Mouse (Mus musculus): ENCODE data around the gene Spop. TPM values are rescaled to one million over a fixed set of nuclear protein-coding genes. Genes with fewer than 3 reads are reported as not detected.

Spop gene
- polyA plus RNA-seq, 1 experiment from 2014 or later = 166 TPM

GRCm38 (mm10) chr11:95472942-95473341, 59.1 kb downstream of the Spop start:
- no peaks in the 10 kb centered on the region for H3K27me3 ChIP-seq (ENCODE audit: control insufficient read depth, insufficient read depth, low read length)
- H3K9me3 ChIP-seq (ENCODE audit: control insufficient read depth, low read length) = no peaks in the 10 kb centered on the region
- no peak for ATAC-seq (ENCODE audit: low read depth)
- no peak overlapping the region for H3K4me3 ChIP-seq (ENCODE audit: low read depth, low read length)
- no peak overlapping the region for H3K27ac ChIP-seq (ENCODE audit: low read depth, low read length)
- no peaks in the 10 kb centered on the region for H3K4me1 ChIP-seq (ENCODE audit: control insufficient read depth, insufficient read depth, low read length)
- WGBS = 89% methylated on average over 2 of the region's 2 CpGs
- no peak overlapping the region for H3K9ac ChIP-seq (replicated peaks; ENCODE audit: low read depth, low read length)
- peaks cover 29% of the 10 kb centered on the region for H3K36me3 ChIP-seq (ENCODE audit: control insufficient read depth, insufficient read depth, low read length)
- H3K4me2 ChIP-seq (ENCODE audit: low read depth, low read length) = no peak overlapping the region

GRCm38 (mm10) chr11:95473456-95473855, 59.6 kb downstream of the Spop start:
- WGBS = 93% methylated on average over 1 of the region's 1 CpGs
- Histone ChIP-seq H3K27me3 (ENCODE audit: control insufficient read depth, insufficient read depth, low read length) (no peaks in the 10 kb centered on the region), H3K36me3 (ENCODE audit: control insufficient read depth, insufficient read depth, low read length) (peaks cover 29% of the 10 kb centered on the region), H3K9me3 (ENCODE audit: control insufficient read depth, low read length) (no peaks in the 10 kb centered on the region), H3K27ac (ENCODE audit: low read depth, low read length) (no peak overlapping the region), H3K9ac (replicated peaks; ENCODE audit: low read depth, low read length) (no peak overlapping the region), H3K4me2 (ENCODE audit: low read depth, low read length) (no peak overlapping the region), H3K4me3 (ENCODE audit: low read depth, low read length) (no peak overlapping the region), H3K4me1 (ENCODE audit: control insufficient read depth, insufficient read depth, low read length) (no peaks in the 10 kb centered on the region)
- ATAC-seq (ENCODE audit: low read depth) = no peak

- Histone ChIP-seq H3K27me3 (ENCODE audit: control insufficient read depth, insufficient read depth, low read length) (no peaks in the 10 kb centered on the region), H3K36me3 (ENCODE audit: control insufficient read depth, insufficient read depth, low read length) (peaks cover 22% of the 10 kb centered on the region), H3K4me2 (ENCODE audit: low read depth, low read length) (no peak overlapping the region), H3K27ac (ENCODE audit: low read depth, low read length) (no peak overlapping the region), H3K9me3 (ENCODE audit: control insufficient read depth, low read length) (no peaks in the 10 kb centered on the region), H3K4me1 (ENCODE audit: control insufficient read depth, insufficient read depth, low read length) (0 out of 2 replicates have a peak, but pooled peaks cover 3% of the 10 kb centered on the region), H3K9ac (replicated peaks; ENCODE audit: low read depth, low read length) (no peak overlapping the region), H3K4me3 (ENCODE audit: low read depth, low read length) (no peak overlapping the region)
- ATAC-seq (ENCODE audit: low read depth) = no peak
- 78% methylated on average over 7 of the region's 7 CpGs for WGBS
Observed at GRCm38 (mm10) chr11:95476323-95476722, 62.4 kb downstream of the Spop start.

GRCm38 (mm10) chr11:95479458-95479857, 65.6 kb downstream of the Spop start:
- Histone ChIP-seq H3K4me2 (ENCODE audit: low read depth, low read length) (no peak overlapping the region), H3K4me1 (ENCODE audit: control insufficient read depth, insufficient read depth, low read length) (0 out of 2 replicates have a peak, but pooled peaks cover 3% of the 10 kb centered on the region), H3K9me3 (ENCODE audit: control insufficient read depth, low read length) (no peaks in the 10 kb centered on the region), H3K36me3 (ENCODE audit: control insufficient read depth, insufficient read depth, low read length) (peaks cover 16% of the 10 kb centered on the region), H3K4me3 (ENCODE audit: low read depth, low read length) (no peak overlapping the region), H3K9ac (replicated peaks; ENCODE audit: low read depth, low read length) (no peak overlapping the region), H3K27me3 (ENCODE audit: control insufficient read depth, insufficient read depth, low read length) (no peaks in the 10 kb centered on the region), H3K27ac (ENCODE audit: low read depth, low read length) (no peak overlapping the region)
- 77% methylated on average over 4 of the region's 4 CpGs for WGBS
- no peak for ATAC-seq (ENCODE audit: low read depth)

GRCm38 (mm10) chr11:95480662-95481061, 66.8 kb downstream of the Spop start:
- ATAC-seq (ENCODE audit: low read depth) = no peak
- H3K4me3 ChIP-seq (ENCODE audit: low read depth, low read length) = no peak overlapping the region
- no peak overlapping the region for H3K9ac ChIP-seq (replicated peaks; ENCODE audit: low read depth, low read length)
- 91% methylated on average over 4 of the region's 4 CpGs for WGBS
- no peaks in the 10 kb centered on the region for H3K9me3 ChIP-seq (ENCODE audit: control insufficient read depth, low read length)
- H3K4me2 ChIP-seq (ENCODE audit: low read depth, low read length) = no peak overlapping the region
- H3K27ac ChIP-seq (ENCODE audit: low read depth, low read length) = no peak overlapping the region
- no peaks in the 10 kb centered on the region for H3K27me3 ChIP-seq (ENCODE audit: control insufficient read depth, insufficient read depth, low read length)
- 0 out of 2 replicates have a peak, but pooled peaks cover 3% of the 10 kb centered on the region for H3K4me1 ChIP-seq (ENCODE audit: control insufficient read depth, insufficient read depth, low read length)
- H3K36me3 ChIP-seq (ENCODE audit: control insufficient read depth, insufficient read depth, low read length) = peaks cover 14% of the 10 kb centered on the region

- Histone ChIP-seq H3K4me3 (ENCODE audit: low read depth, low read length) (no peak overlapping the region), H3K27ac (ENCODE audit: low read depth, low read length) (no peak overlapping the region), H3K36me3 (ENCODE audit: control insufficient read depth, insufficient read depth, low read length) (peaks cover 34% of the 10 kb centered on the region), H3K4me1 (ENCODE audit: control insufficient read depth, insufficient read depth, low read length) (no peaks in the 10 kb centered on the region), H3K27me3 (ENCODE audit: control insufficient read depth, insufficient read depth, low read length) (no peaks in the 10 kb centered on the region), H3K4me2 (ENCODE audit: low read depth, low read length) (no peak overlapping the region), H3K9me3 (ENCODE audit: control insufficient read depth, low read length) (no peaks in the 10 kb centered on the region), H3K9ac (replicated peaks; ENCODE audit: low read depth, low read length) (no peak overlapping the region)
- ATAC-seq (ENCODE audit: low read depth) = no peak
- 93% methylated on average over 18 of the region's 18 CpGs for WGBS
Observed at GRCm38 (mm10) chr11:95485634-95486033, 71.8 kb downstream of the Spop start.

GRCm38 (mm10) chr11:95487237-95487636, 73.4 kb downstream of the Spop start:
- no peak overlapping the region for H3K4me3 ChIP-seq (ENCODE audit: low read depth, low read length)
- H3K36me3 ChIP-seq (ENCODE audit: control insufficient read depth, insufficient read depth, low read length) = peaks cover 40% of the 10 kb centered on the region
- H3K9me3 ChIP-seq (ENCODE audit: control insufficient read depth, low read length) = no peaks in the 10 kb centered on the region
- ATAC-seq (ENCODE audit: low read depth) = no peak
- H3K9ac ChIP-seq (replicated peaks; ENCODE audit: low read depth, low read length) = no peak overlapping the region
- H3K27ac ChIP-seq (ENCODE audit: low read depth, low read length) = no peak overlapping the region
- no peak overlapping the region for H3K4me2 ChIP-seq (ENCODE audit: low read depth, low read length)
- H3K27me3 ChIP-seq (ENCODE audit: control insufficient read depth, insufficient read depth, low read length) = no peaks in the 10 kb centered on the region
- WGBS = 95% methylated on average over 2 of the region's 2 CpGs
- H3K4me1 ChIP-seq (ENCODE audit: control insufficient read depth, insufficient read depth, low read length) = no peaks in the 10 kb centered on the region

- ATAC-seq (ENCODE audit: low read depth) = no peak
- Histone ChIP-seq H3K4me2 (ENCODE audit: low read depth, low read length) (no peak overlapping the region), H3K4me1 (ENCODE audit: control insufficient read depth, insufficient read depth, low read length) (no peaks in the 10 kb centered on the region), H3K9ac (replicated peaks; ENCODE audit: low read depth, low read length) (no peak overlapping the region), H3K27me3 (ENCODE audit: control insufficient read depth, insufficient read depth, low read length) (no peaks in the 10 kb centered on the region), H3K4me3 (ENCODE audit: low read depth, low read length) (no peak overlapping the region), H3K9me3 (ENCODE audit: control insufficient read depth, low read length) (no peaks in the 10 kb centered on the region), H3K27ac (ENCODE audit: low read depth, low read length) (no peak overlapping the region), H3K36me3 (ENCODE audit: control insufficient read depth, insufficient read depth, low read length) (peaks cover 54% of the 10 kb centered on the region)
- 89% methylated on average over 14 of the region's 14 CpGs for WGBS
Observed at GRCm38 (mm10) chr11:95490104-95490503, 76.2 kb downstream of the Spop start.

- no peak for ATAC-seq (ENCODE audit: low read depth)
- no peak overlapping the region for H3K27ac ChIP-seq (ENCODE audit: low read depth, low read length)
- H3K27me3 ChIP-seq (ENCODE audit: control insufficient read depth, insufficient read depth, low read length) = no peaks in the 10 kb centered on the region
- 86% methylated on average over 4 of the region's 4 CpGs for WGBS
- H3K4me2 ChIP-seq (ENCODE audit: low read depth, low read length) = no peak overlapping the region
- H3K9ac ChIP-seq (replicated peaks; ENCODE audit: low read depth, low read length) = no peak overlapping the region
- no peak overlapping the region for H3K4me3 ChIP-seq (ENCODE audit: low read depth, low read length)
- peaks cover 38% of the 10 kb centered on the region for H3K36me3 ChIP-seq (ENCODE audit: control insufficient read depth, insufficient read depth, low read length)
- no peaks in the 10 kb centered on the region for H3K4me1 ChIP-seq (ENCODE audit: control insufficient read depth, insufficient read depth, low read length)
- no peaks in the 10 kb centered on the region for H3K9me3 ChIP-seq (ENCODE audit: control insufficient read depth, low read length)
Observed at GRCm38 (mm10) chr11:95492256-95492655, 78.4 kb downstream of the Spop start.
